Mouse (Mus musculus) thymus, adult 2 months (tissue): ENCODE measurements at regions not wholly inside any gene's neighbourhood (a gene's known extent, or its start where the extent isn't known, plus 50 kb on each side); places are given as distances from the start of the nearest gene placed in this dataset.

ENCODE experiments used
- CTCF ChIP-seq: fragments of 200-500 bp; IDR thresholded peaks from 2 replicates; pipeline ENCODE4 v1.5.1; 2012; ENCODE audit warnings: mild to moderate bottlenecking, control low read depth, low read length, moderate library complexity, borderline replicate concordance; ENCODE audit not compliant: control insufficient read depth, poor library complexity, insufficient read depth; ENCODE audit errors: extremely low read depth
- POLR2A ChIP-seq: fragments of 200-500 bp; IDR thresholded peaks from 2 replicates; pipeline ENCODE4 v1.6.1; 2012; ENCODE audit warnings: mild to moderate bottlenecking, low read length, control low read depth, moderate library complexity; ENCODE audit not compliant: control insufficient read depth, poor library complexity, insufficient read depth; ENCODE audit errors: extremely low read depth

- no peak for TF ChIP-seq POLR2A
- TF ChIP-seq CTCF = no peak
Measured at GRCm38 (mm10) chr7:136330431-136330830, 564.0 kb upstream of the Mgmt start.
